Mouse (Mus musculus) embryonic stem cell, embryonic (primary cell): ENCODE data around the gene Tle3.

Experiments
- CTCF ChIA-PET, 4 experiments: fragments of 300-600 bp in 2 of 4; fragments of 350-600 bp in 2 of 4; sonication (Branson Sonifier 250); formaldehyde crosslinking; loops; one replicate each; lab custom pipeline; 2022; ENCODE audit warnings: inconsistent platforms in 2 of 4; lab: Charles Lee
- POLR2A ChIA-PET, 4 experiments: fragments of 300-600 bp in 2 of 4; fragments of 350-600 bp in 2 of 4; sonication (Branson Sonifier 250); formaldehyde crosslinking; loops; one replicate each; lab custom pipeline; 2022; ENCODE audit warnings: antibody characterized with exemption in 4 of 4, inconsistent platforms in 1 of 4; lab: Charles Lee

Tle3 gene

GRCm38 (mm10) chr9:61371755-61372509 lies at the start of gene Tle3:
TSS of gene Tle3 (plus strand) at chr9:61372366.
- POLR2A ChIA-PET = interaction anchor here (0.7 to 14.9 kb wide), 60 partner anchors 7 to 751 kb away, joined by 3 to 217 read pairs (median 6); partner anchors contain the start of gene Glce (in 1 of the 4)
- CTCF ChIA-PET = interaction anchor here in 3 of 4 experiments (0.6 to 1.4 kb wide), 4 partner anchors 32 to 241 kb away, joined by 3 to 5 read pairs (median 3); no protein-coding TSS in a partner anchor

DNA sequence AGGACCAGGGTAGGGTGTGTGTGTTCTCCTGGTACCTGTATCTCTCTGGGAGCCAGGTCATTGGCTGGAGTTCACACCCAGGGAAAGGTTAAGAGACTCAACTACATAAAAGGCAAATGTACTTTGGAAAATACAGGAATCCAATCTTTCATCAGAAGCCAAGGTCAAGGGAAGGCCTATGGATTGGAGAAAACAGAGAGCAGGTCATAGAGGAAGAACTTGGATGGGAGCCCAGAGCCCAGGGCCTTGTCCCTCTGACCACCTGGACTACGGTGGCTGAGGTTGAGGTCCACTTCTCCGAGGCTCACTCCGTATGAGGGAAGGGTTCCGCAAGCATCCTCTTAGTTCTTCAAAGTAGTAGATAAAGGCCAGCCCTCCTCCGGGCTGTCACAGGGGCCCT lies 48.9 kb upstream of the Tle3 start:
- ChIA-PET CTCF (interaction anchor here in 1 of 4 experiments (0.5 kb wide), 1 partner anchor 20 kb away, joined by 3 read pairs; no protein-coding TSS in a partner anchor), POLR2A (interaction anchor here in 3 of 4 experiments (0.6 to 15.5 kb wide), 15 partner anchors 8 to 64 kb away, joined by 3 to 224 read pairs (median 9); no protein-coding TSS in a partner anchor)

DNA sequence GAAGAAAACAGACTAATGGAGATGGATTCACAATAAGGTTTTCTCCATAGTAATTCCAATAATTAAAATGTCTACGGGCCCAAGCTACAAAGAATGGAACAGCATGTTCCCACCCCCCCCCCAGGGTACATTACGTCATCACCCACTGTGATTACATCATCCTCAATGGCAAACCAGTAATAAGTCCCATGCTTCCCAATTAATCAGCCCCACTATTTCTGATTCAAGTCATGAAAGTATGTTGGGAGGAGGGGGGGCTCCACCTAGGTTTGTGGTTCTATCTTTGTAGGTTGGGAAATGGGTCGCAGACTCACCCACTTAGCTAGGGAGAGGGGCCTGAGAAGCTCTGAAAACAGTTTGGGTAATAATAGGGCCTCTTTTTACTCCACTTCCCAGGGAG lies 48.3 kb upstream of the Tle3 start:
- CTCF ChIA-PET = no interaction called here
- POLR2A ChIA-PET = interaction anchor here (0.6 to 15.5 kb wide), 27 partner anchors 9 to 402 kb away, joined by 3 to 224 read pairs (median 6); no protein-coding TSS in a partner anchor

GRCm38 (mm10) chr9:61324354-61324753 lies 47.8 kb upstream of the Tle3 start:
- POLR2A ChIA-PET = interaction anchor here (0.6 to 15.5 kb wide), 34 partner anchors 8 to 402 kb away, joined by 3 to 224 read pairs (median 6); no protein-coding TSS in a partner anchor
- CTCF ChIA-PET = interaction anchor here in 1 of 4 experiments (0.5 kb wide), 1 partner anchor 583 kb away, joined by 7 read pairs; no protein-coding TSS in a partner anchor

- ChIA-PET CTCF (interaction anchor here in 3 of 4 experiments (0.5 to 0.6 kb wide), 4 partner anchors 26 to 726 kb away, joined by 3 to 8 read pairs (median 5); no protein-coding TSS in a partner anchor), POLR2A (interaction anchor here (0.6 to 15.5 kb wide), 34 partner anchors 8 to 592 kb away, joined by 3 to 224 read pairs (median 6); no protein-coding TSS in a partner anchor)
Observed at GRCm38 (mm10) chr9:61325012-61325411, 47.2 kb upstream of the Tle3 start.

DNA sequence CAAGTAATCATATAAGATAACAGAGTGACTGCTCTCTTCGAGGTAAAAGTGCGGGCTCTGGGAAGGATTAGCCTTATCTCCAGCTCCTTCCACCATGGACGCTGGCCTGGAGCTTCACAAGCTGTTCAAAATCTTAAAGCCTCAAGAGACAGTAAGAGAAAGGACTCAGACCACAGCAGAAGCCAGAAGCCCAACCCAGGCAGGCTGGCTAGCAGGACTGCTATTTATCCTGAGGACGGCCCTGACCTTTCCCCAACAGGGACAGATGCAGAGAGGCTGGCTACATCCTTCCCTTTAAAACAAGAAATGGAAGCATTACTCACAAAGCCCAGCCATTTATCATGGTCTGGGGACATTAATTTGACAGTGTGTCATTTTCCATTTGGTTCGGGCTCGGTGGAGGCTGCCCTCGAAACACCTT lies 46.2 kb upstream of the Tle3 start:
- POLR2A ChIA-PET = interaction anchor here in 2 of 4 experiments (0.7 to 15.5 kb wide), 17 partner anchors 9 to 291 kb away, joined by 3 to 224 read pairs (median 9); no protein-coding TSS in a partner anchor
- CTCF ChIA-PET = no interaction called here

- POLR2A ChIA-PET = interaction anchor here in 2 of 4 experiments (1.3 to 15.5 kb wide), 6 partner anchors 9 to 44 kb away, joined by 3 to 224 read pairs (median 22); no protein-coding TSS in a partner anchor
- CTCF ChIA-PET = no interaction called here
Observed at GRCm38 (mm10) chr9:61326922-61327321, 45.2 kb upstream of the Tle3 start.

- POLR2A ChIA-PET = interaction anchor here in 2 of 4 experiments (0.6 to 1.5 kb wide), 2 partner anchors 9 to 12 kb away, joined by 3 to 5 read pairs; no protein-coding TSS in a partner anchor
- CTCF ChIA-PET = no interaction called here
Observed at GRCm38 (mm10) chr9:61328173-61328572, 44.0 kb upstream of the Tle3 start.

DNA sequence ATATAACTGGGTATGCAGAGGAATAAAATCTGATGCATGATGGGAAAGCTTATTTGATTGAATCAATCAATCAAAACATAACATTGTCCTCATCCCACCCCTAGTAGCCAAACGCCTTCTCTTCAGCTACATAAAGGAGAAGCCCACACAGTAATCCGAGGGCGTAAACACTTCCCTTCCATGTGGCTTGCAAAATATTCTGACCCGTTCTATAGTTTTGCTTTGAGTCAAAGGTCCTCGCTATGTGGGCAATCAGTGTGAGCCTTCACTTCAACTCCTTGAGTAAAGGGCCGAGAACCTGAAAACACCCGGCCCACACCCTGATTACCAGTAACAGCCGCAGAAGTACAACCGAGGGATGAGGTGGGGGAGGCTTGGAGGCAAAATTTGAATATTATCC lies 41.4 kb upstream of the Tle3 start:
- ChIA-PET CTCF (no interaction called here), POLR2A (interaction anchor here in 2 of 4 experiments (1.1 kb wide), 2 partner anchors 12 to 14 kb away, joined by 3 read pairs; no protein-coding TSS in a partner anchor)

GRCm38 (mm10) chr9:61332226-61332936 lies 39.8 kb upstream of the Tle3 start:
- CTCF ChIA-PET = no interaction called here
- POLR2A ChIA-PET = interaction anchor here in 3 of 4 experiments (0.6 to 1.4 kb wide), 4 partner anchors 17 to 178 kb away, joined by 3 to 4 read pairs (median 3); no protein-coding TSS in a partner anchor

GRCm38 (mm10) chr9:61336179-61336578 lies 36.0 kb upstream of the Tle3 start:
- ChIA-PET CTCF (interaction anchor here in 2 of 4 experiments (0.6 kb wide), 2 partner anchors 47 to 110 kb away, joined by 3 to 8 read pairs; no protein-coding TSS in a partner anchor), POLR2A (interaction anchor here in 3 of 4 experiments (0.6 to 6.5 kb wide), 20 partner anchors 11 to 449 kb away, joined by 3 to 34 read pairs (median 3); no protein-coding TSS in a partner anchor)

DNA sequence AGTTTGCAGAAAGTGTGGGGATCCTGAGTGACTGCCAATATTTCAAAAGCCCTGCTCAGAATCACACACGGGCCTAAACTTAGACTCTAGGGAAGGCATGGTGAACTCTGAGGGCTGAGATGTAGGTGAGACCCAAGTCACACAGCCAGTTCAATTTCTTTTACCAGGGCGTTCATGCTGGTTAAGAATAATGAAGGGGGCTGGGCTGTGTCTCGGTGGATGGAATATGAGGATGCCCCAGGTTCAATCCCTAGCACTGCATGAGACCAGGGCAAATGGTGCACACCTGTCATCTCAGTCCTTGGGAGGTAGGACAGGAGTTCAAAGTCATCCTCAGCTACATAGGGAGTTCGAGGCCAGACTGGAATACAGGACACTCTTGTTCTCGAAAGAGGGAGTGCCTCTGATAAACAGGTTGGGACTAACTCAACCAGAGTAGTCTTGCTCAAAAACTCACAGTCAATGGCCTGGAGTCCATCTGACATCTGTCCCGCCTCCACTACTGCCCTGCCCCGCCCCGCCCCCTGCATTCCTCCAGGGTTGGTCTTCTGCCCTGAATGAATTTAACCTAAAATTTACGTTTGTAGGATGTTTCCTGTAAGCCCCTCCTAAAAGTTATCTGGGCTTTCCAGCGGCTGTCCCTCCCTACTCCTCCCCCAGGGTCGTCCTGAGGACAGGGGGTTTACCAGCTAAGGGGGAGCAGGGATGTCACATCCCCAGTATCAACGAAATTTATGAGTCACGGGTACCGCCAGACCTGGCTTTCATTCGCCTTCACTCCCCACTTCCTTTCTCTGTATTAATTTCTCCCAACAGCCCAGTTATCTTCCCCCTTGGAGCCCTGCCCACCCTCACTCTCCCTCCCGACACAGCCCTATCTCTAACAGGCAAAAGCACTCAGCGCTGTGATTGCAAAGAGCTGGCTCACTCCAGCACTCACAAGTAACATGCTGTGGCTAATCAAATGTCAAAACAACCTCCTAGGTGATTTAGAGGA lies 35.3 kb upstream of the Tle3 start:
- ChIA-PET POLR2A (interaction anchor here in 3 of 4 experiments (0.6 to 6.5 kb wide), 21 partner anchors 10 to 265 kb away, joined by 3 to 36 read pairs (median 4); partner anchors contain the start of gene Tle3 (in 1 of the 3)), CTCF (interaction anchor here in 1 of 4 experiments (0.6 kb wide), 1 partner anchor 111 kb away, joined by 8 read pairs; no protein-coding TSS in a partner anchor)

DNA sequence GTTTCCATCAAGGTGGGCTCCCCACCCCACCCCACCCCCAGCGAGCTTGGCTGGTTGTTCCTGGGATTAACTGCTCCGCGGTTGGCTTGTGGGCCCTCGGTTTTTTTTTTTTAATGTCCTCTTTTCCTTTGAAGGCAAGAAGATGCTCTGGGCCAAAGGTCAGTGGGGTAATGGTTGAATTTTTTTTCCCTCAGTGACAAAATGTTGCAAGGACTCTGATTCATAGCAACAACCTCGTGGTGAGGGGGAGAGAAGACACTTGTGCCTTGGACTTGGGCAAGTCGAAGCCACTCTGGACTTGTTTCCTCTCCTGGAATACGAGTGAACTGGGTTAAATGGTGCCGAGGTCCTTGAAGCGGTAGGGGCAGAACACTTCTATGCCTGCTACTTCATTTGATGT lies 34.5 kb upstream of the Tle3 start:
- ChIA-PET CTCF (no interaction called here), POLR2A (interaction anchor here in 3 of 4 experiments (0.6 to 6.5 kb wide), 13 partner anchors 10 to 101 kb away, joined by 3 to 36 read pairs (median 5); partner anchors contain the start of gene Tle3 (in 1 of the 3))

GRCm38 (mm10) chr9:61339311-61339710 lies 32.9 kb upstream of the Tle3 start:
- POLR2A ChIA-PET = interaction anchor here (0.5 to 6.5 kb wide), 42 partner anchors 9 to 1081 kb away, joined by 3 to 36 read pairs (median 4); partner anchors contain the start of gene Tle3 (in 1 of the 4)
- CTCF ChIA-PET = interaction anchor here in 2 of 4 experiments (0.6 to 1.2 kb wide), 4 partner anchors 11 to 399 kb away, joined by 3 to 5 read pairs (median 3); no protein-coding TSS in a partner anchor

- CTCF ChIA-PET = interaction anchor here in 2 of 4 experiments (1.1 to 1.2 kb wide), 2 partner anchors 28 to 400 kb away, joined by 3 read pairs; no protein-coding TSS in a partner anchor
- POLR2A ChIA-PET = interaction anchor here in 3 of 4 experiments (0.6 to 6.5 kb wide), 21 partner anchors 8 to 1080 kb away, joined by 3 to 36 read pairs (median 5); partner anchors contain the start of gene Tle3 (in 1 of the 3)
Observed at GRCm38 (mm10) chr9:61340333-61340732, 31.8 kb upstream of the Tle3 start.

- ChIA-PET POLR2A (interaction anchor here in 3 of 4 experiments (0.5 to 4.5 kb wide), 10 partner anchors 11 to 1580 kb away, joined by 3 to 25 read pairs (median 4); no protein-coding TSS in a partner anchor), CTCF (interaction anchor here in 1 of 4 experiments (0.6 to 0.7 kb wide), 2 partner anchors 49 to 1809 kb away, joined by 4 to 7 read pairs; no protein-coding TSS in a partner anchor)
Observed at GRCm38 (mm10) chr9:61342297-61342696, 29.9 kb upstream of the Tle3 start.
